Mouse (Mus musculus) retina, postnatal 1 day (tissue): ENCODE results near the gene Rnf150.

Experiments
- DNase-seq: peaks from one replicate; pipeline ENCODE4 v3.0.0-alpha.2; 2012

Rnf150 gene

DNA sequence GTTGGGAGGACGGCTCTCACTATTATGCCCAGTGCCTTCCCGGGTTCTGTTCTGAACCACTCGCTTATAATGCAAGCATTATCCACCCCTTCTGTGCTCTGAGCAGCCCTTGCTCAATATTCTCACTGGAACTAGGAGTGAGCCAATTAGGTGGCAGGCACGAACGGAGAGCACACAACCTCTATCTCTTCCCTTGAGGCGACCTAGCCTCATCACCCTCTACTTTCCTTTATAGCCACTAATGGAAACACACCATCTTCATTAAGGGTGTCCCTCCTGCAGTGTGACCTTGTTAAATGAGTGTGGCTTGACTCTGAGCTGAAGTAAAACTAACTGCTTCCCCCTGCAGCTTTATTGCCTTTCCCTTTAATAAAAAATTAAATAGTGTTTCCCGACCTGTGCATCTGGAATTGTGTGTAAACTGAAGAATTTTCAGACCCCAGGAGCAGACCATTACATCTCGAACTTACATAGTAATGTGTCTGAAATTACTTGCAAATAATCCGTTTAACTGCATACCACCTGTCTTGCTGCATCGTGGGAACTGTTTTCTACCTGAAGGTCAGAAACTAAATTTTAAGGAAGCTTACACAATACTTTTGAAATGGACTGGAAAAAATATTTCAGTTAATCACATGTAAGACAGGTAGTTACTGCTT lies 26.0 kb downstream of the Rnf150 start:
- no peak for DNase-seq

GRCm38 (mm10) chr8:82895091-82895490 lies 31.9 kb downstream of the Rnf150 start:
- DNase-seq = no peak

GRCm38 (mm10) chr8:82896796-82897195 lies 33.6 kb downstream of the Rnf150 start:
- DNase-seq = no peak

DNA sequence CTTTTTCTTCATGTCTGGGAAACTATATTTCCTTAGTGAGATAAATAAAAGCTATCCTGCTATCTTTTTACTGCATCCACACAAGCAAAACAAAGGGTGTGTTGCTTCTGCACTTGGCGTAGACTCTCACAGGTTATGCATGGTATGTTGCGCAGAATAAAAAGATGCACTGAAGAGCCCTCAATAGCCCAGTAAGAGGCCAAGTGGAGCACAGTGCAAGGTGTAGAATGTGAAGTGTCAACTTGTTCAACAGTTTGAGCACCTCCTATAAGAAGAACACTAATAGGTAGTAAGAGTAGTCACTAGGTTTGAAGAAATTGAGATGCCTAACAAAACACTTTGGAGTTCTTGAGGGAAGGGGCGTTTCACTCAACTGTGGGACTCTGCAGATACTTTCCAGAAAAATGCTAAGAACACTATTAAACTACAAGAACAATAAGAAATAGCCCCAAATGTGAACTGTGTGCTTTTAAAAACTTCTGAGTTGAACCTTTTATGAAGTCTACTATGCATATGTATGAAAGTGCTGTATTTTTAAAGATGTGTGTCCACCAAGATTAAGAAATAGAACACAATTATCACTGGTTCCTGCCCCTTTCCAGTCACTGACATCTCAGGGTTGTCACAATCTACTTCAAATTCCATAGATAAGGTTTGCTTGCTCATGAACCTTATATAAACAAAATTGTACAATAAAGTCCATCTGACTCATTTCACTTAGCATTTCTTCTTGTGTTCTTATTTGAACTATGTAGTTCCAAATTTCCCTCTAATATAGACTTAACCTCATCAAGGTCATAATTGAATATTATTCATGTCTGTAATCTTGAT lies 34.7 kb downstream of the Rnf150 start:
- no peak for DNase-seq

- DNase-seq = no peak
Observed at GRCm38 (mm10) chr8:82898459-82898841, 35.3 kb downstream of the Rnf150 start.

- no peak for DNase-seq
Observed at GRCm38 (mm10) chr8:82900958-82901357, 37.8 kb downstream of the Rnf150 start.

DNA sequence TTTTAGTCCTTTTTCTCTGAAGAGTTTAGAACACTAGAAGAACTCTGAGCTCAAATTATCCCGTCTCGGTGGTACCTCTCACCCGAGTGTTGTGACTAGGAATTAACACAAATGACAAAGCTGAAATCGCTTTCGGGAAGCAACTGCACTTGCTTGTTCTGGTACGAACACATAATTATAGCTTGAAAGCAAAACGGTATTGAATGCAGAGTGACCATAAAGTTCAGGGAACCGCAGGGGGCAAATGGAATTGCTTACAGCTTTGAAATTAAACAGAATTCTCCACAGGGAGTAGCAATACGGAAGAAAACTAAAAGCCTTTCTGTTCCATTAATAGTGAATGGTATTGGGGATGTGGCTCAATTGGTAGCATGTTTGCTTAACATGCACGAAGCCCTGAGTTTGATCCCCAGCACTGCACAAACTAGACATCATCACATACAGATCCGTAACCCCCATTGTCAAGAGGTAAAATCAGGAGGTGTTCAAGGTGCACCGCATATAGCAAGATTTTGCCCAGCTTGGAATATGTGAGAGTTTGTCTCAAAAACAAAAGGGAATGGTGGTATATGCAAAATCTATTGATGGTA lies 38.5 kb downstream of the Rnf150 start:
- no peak for DNase-seq

DNA sequence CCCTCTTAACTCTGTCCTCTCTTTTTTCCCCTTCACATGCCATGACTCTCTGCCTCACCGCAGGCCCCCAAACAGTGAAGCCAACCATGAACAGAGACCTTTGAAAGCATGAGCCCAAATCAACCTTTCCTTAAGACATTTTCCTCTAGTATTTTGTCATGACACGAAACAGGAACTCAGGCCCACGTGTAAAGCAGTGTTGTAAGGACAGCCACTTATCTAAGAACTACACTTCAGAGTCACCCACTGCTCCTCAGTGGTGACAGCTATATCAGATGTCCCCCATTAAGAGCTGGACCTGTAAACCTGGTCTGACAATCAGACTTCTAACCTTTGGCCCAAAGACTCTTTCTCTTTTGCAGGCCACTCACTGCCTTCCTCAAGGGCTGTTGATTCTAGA lies 40.3 kb downstream of the Rnf150 start:
- no peak for DNase-seq

GRCm38 (mm10) chr8:82907271-82907670 lies 44.1 kb downstream of the Rnf150 start:
- DNase-seq = no peak

DNA sequence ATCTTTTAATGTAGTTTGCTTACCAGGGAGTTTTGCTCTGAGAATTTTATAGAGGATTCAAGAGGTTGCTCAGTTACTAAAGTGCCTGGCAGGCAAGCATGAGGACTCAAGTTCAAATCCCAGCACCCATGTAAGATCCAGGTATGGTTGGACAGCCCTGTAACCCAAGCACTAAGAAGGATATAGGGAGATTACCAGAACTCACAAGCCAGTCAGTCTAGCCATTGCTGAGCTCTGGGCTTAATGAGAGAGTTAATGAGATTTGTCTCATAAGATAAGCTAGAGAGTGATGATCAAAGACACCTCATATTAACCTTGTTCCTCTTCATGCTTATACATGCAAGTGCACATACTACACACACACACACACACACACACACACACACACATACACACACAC lies 48.3 kb downstream of the Rnf150 start:
- peak; percentile 61 for DNase-seq

DNA sequence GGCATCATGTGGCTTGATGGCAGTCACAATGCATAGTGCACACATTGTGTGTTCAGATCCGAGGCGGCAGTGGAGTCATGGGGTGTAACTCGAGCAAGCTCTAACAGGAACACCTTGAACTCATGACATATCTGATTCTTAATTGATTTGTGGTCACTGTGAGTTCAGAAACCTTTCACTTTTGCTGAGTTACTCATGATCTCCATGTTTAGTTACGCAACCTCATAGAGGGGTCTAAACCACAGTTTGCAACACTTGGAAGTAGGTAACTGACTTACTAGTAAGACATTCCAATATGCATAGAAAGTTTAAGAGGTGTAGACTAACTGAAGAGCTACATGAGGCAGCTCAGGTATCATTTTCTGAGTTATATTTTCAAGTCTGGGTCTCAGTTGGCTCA lies 49.1 kb downstream of the Rnf150 start:
- no peak for DNase-seq

- DNase-seq = no peak
Observed at GRCm38 (mm10) chr8:82914543-82914942, 51.4 kb downstream of the Rnf150 start.

GRCm38 (mm10) chr8:82916851-82917539 lies 53.8 kb downstream of the Rnf150 start:
- DNase-seq = no peak

DNA sequence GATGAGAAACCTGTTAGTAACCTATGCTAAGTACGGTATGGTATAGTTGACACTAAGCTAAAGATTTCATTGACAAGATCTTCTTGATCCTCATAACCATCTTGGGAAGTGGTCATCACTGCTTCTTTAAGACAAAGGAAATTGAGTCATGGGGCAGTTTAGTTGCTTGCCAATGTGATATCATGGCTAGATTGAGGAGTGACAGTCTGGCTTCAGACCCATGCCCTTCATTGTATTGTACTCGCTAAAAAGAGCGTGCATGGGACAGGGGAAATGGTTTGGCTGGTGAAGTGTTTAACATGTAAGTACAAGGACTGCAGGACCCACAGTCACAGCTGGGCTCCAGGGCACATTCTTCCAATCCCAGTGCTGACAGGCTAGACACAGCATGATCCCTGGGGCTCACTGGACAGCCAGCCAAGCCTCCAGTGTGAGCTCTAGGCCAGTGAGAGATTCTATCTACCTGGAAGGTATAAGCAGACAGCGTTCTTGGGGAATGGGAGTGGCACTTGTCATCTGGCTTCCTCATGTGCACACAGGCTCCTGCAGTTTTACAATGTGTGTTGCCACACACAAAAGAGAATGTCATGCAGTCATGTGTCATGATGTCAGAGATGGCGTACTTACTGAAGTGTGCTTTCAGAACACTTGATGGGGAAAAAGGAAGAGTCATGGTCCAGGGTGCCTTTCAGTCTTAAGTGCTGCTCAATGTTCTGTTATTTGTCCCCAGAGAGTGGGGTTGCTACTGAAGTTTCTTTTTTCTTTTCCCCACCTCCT lies 54.6 kb downstream of the Rnf150 start:
- no peak for DNase-seq

DNA sequence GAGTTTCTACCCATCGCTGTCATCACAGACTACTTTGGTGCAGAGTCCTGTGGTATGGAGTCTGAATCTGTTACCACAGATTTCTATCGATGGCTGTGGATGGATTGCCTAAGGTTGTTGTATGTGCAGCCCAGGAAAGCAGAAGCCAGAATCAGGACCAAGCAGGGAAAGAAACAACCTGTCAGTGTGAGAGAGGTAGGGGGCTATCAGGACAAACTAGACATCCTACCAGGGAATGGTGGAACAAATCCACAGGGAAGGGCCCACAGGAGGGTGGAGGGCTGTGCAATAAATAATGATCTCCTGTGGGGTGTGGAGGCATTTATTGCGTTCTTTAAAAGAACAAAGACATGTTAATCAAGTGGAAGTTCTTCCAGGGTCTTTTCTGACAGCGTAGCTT lies 56.5 kb downstream of the Rnf150 start:
- no peak for DNase-seq

DNA sequence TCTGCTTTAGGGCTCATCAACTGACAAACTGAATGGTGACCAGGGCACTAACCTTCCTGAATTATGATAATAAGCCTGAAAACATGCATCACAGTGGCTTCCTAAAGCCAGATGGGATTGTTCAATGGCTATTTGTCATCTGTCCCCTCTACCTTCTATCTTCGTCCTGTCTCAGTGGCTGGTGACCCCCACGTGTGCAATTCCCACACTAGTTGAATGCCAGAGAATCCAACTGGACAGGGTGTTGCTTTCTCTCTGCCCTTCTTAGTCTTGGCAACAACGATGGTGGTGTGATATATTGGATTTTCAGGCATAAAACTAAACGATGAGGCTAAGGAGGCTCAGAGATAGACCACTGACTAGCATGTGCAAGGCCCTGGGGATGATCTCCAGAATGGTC lies 57.0 kb downstream of the Rnf150 start:
- no peak for DNase-seq

GRCm38 (mm10) chr8:82925286-82925685 lies 62.1 kb downstream of the Rnf150 start:
- no peak for DNase-seq

- DNase-seq = no peak
Observed at GRCm38 (mm10) chr8:82926518-82926917, 63.4 kb downstream of the Rnf150 start.

- no peak for DNase-seq
Observed at GRCm38 (mm10) chr8:82931554-82931953, 68.4 kb downstream of the Rnf150 start.

GRCm38 (mm10) chr8:82936162-82936561 lies 73.0 kb downstream of the Rnf150 start:
- no peak for DNase-seq

GRCm38 (mm10) chr8:82936866-82937265 lies 73.7 kb downstream of the Rnf150 start:
- DNase-seq = no peak

GRCm38 (mm10) chr8:82939912-82940311 lies 76.8 kb downstream of the Rnf150 start:
- DNase-seq = no peak
